Mouse (Mus musculus) left cerebral cortex, adult 2 months (tissue): ENCODE measurements around the gene Fgf11. TPM values are rescaled to one million over a fixed set of nuclear protein-coding genes. Genes with fewer than 3 reads are reported as not detected.

Experiments used
- DNase-seq, 2 experiments: peaks; one replicate each; pipeline ENCODE4 v3.0.0; 2021 to 2022; ENCODE audit warnings: low spot score in 2 of 2, mixed read lengths in 1 of 2; ENCODE audit errors: extremely low spot score in 1 of 2
- H3K27ac ChIP-seq: fragments of 200-600 bp; 2 replicates; pipeline ENCODE4 v1.8.1; 2022
- H3K4me3 ChIP-seq: fragments of 200-600 bp; 2 replicates; pipeline ENCODE4 v1.8.1; 2022
- CTCF ChIP-seq: fragments of 200-600 bp; IDR thresholded peaks from 2 replicates; pipeline ENCODE4 v1.8.1; 2022; ENCODE audit warnings: antibody characterized with exemption, mild to moderate bottlenecking, moderate library complexity
- intact Hi-C: fragments of 180-260 bp; cut with DNase I; formaldehyde crosslinking; loops from one replicate; pipeline ENCODE4 v1.15.1; 2025
- long read RNA-seq, 2 experiments: library from polyadenylated mRNA; stranded (forward); transcript quantifications; one replicate each; pipeline ENCODE4 v2.0.0; 2021; ENCODE audit warnings: borderline mapping rate in 2 of 2
- total RNA-seq, 2 experiments: library from RNA; stranded (reverse); gene quantifications; 2 replicates each; pipeline ENCODE4 v1.2.3; 2021

The Fgf11 gene
- total RNA-seq, result 10 to 100 TPM; 15.9 to 19.8 TPM
- long read RNA-seq, experiment 1, partial matches to known transcripts, result 0 of 4 reads
- long read RNA-seq, experiment 1, other reads (novel, unspliced or antisense), result 2 of 4 reads
- long read RNA-seq, experiment 2, partial matches to known transcripts, result 0 of 4 reads
- long read RNA-seq, experiment 2, other reads (novel, unspliced or antisense), result 3 of 4 reads

GRCm38 (mm10) chr11:69801379-69801977 is at the start of gene Fgf11:
Gene Fgf11 (minus strand): TSS chr11:69801857.
- intact Hi-C loops, result loop anchor here (5.0 kb wide), 1 partner anchor 76 kb away; the partner anchor contains the start of gene Tmem95
- TF ChIP-seq CTCF, result no peak
- Histone ChIP-seq H3K27ac (peak within 1 kb of the TSS; percentile 59), H3K4me3 (peak within 1 kb of the TSS; percentile 52)
- no peak for DNase-seq

DNA sequence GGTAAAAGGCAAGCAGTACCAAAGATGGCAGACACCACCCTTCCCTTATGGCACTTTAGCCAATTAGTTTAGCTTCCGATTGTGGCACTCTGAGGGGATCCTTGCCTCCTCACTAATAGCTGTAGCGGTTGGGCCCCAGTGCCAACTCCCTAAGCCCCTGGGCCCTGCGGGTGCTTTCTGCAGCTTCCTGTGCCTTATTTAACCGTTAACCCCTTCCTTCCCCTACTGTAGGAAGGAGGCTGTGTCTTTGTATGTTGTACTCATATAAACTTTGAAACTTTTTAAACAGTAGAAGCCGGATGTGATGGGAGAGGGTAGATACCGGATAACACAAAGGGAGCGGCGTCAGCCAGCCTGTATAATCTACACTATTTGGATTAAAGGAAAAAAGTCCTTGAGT is 49.1 kb upstream of the Fgf11 start:
- intact Hi-C loops, result no loop called here
- no peak for DNase-seq
- Histone ChIP-seq H3K4me3 (no peak overlapping the region), H3K27ac (no peak overlapping the region)
- TF ChIP-seq CTCF, result no peak

DNA sequence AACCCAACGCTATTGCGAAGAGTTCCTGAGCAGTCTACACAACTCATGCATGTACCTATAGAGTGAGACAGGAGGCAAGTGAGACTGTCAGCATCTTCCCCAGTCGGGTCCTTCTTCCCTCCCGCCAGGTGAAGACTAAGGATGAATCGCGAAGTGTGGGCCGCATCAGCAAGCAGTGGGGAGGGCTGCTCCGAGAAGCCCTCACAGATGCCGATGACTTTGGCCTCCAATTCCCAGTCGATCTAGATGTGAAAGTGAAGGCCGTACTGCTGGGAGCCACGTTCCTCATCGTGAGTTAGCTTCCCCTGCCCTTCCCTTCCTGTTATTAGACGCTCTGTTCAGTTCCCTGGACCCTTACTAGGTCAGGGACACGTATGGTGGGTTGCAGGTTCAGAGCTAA is 48.2 kb upstream of the Fgf11 start:
- Histone ChIP-seq H3K4me3 (no peak overlapping the region), H3K27ac (no peak overlapping the region)
- DNase-seq, result no peak
- TF ChIP-seq CTCF, result no peak
- intact Hi-C loops, result no loop called here

GRCm38 (mm10) chr11:69849128-69849527 is 47.5 kb upstream of the Fgf11 start:
- DNase-seq, result no peak
- H3K27ac ChIP-seq, result no peak overlapping the region
- TF ChIP-seq CTCF, result no peak
- no peak overlapping the region for H3K4me3 ChIP-seq
- intact Hi-C loops, result no loop called here

DNA sequence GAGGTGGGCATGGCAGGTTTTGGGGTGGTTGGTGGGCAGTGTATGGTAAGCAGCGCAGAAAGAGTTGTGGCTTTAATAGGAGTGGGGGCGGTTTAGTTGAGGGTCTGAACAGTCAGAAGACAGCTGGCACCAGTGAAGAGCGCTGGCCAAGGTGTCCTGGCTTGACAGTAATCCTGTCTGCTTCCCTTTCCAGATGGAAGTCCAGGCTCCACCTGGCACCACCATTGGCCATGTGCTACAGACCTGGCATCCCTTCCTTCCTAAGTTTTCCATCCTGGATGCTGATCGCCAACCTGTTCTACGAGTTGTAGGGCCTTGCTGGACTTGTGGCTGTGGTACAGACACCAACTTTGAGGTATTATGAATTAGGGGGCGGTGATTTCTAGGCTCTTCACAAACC is 46.4 kb upstream of the Fgf11 start:
- no peak for DNase-seq
- Histone ChIP-seq H3K27ac (no peak overlapping the region), H3K4me3 (no peak overlapping the region)
- intact Hi-C loops, result no loop called here
- no peak for TF ChIP-seq CTCF

GRCm38 (mm10) chr11:69846738-69847688 is 45.4 kb upstream of the Fgf11 start:
- intact Hi-C loops, result no loop called here
- Histone ChIP-seq H3K27ac (peak overlapping the region; percentile 88), H3K4me3 (peak overlapping the region; percentile 82)
- DNase-seq, result no peak
- TF ChIP-seq CTCF, result no peak

- Histone ChIP-seq H3K4me3 (peak within 1 kb of the TSS; percentile 82), H3K27ac (peak within 1 kb of the TSS; percentile 88)
- TF ChIP-seq CTCF, result no peak
- DNase-seq, result peak; percentile 87 to 90
- intact Hi-C loops, result no loop called here
Observed at GRCm38 (mm10) chr11:69846198-69846680, 44.6 kb upstream of the Fgf11 start, which contains the start of gene Plscr3. Gene Plscr3 (plus strand): TSS chr11:69846376.

DNA sequence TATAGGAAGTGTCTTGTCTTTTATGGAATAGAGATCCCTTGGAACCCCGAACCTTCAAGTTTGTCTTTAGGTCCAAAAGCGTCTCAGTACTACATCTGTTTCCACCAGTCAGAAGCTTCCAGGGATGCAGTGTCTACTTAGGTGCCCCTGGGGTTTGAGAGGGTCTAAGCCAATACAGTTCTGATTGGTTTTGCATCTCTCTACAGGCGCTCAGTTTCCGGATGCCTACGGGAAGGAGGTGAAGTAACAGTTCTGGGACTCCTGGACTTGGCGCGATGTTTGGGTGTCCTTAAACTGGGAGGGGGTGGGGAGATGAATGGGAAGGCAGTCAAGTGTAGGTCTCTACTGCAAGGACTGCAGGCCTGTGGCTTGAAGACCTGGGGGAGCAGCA is 37.1 kb upstream of the Fgf11 start:
- peak overlapping the region; percentile 67 for H3K4me3 ChIP-seq
- intact Hi-C loops, result loop anchor here (5.0 kb wide), 2 partner anchors 64 to 156 kb away; partner anchors contain the start of genes 2810408A11Rik, Neurl4 and Senp3
- peak overlapping the region; percentile 94 for H3K27ac ChIP-seq
- no peak for DNase-seq
- no peak for TF ChIP-seq CTCF

DNA sequence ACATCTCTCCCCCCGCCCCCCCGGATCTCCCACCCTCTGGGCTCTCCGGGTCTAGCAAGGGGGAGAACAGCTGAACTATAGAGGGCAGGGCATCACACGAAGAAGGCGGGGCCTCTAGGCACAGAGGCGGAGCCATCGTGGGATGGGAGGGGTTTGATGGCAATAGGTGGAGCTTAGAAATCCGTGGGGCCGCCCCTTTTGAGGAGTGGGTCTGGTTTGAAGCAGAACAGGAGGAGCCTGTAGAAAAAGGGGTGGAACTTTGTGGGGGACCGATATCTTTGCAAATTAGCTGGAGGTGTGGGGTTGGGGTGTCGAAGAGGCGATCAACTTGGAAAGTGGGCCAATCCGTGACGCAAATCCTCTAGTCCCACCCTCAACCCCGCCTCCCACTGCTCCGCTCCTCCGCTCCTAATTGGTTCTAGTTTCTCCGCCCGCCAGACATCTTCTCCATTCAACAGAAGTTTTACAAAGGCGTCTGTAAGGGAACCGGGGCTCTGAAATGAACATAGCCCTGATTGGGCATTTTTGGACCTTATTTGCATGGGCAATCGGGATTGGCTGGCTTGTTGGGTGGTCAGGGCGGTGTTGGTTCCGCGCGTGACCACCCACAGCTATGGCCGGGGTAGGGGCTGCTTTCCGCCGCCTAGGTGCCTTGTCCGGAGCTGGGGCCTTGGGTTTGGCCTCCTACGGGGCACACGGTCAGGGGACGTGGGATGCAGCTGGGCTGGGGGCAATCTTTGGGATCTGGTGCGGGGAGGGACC is 36.5 kb upstream of the Fgf11 start, which contains the start of gene Tmem256:
Gene Tmem256, plus strand, starts transcription at position 563 of the 762 bp plus-strand sequence.
- intact Hi-C loops, result loop anchor here (2.0 to 5.0 kb wide), 4 partner anchors 35 to 156 kb away; partner anchors contain the start of genes 2810408A11Rik, Neurl4 and Senp3
- Histone ChIP-seq H3K4me3 (peak within 1 kb of the TSS; percentile 67), H3K27ac (peak within 1 kb of the TSS; percentile 95)
- no peak for TF ChIP-seq CTCF
- DNase-seq, result peak; percentile 93 to 95

DNA sequence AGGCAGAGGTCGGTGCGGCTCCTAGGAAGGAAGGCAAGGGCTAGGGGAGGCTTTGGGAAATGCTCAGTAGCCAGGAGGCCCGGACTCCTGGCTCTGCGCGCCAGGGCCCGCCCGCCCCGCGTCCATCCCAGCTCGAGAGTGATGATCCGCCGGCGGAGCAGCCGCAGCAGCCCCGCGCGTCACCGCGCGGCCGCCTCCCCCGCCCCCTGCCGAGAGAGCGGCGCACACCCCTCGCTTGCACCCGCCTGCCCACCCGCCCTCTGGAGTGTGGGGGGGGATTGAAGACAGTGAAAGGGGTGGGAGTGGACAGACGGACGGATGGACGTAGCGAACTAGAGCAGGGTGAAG is 35.9 kb upstream of the Fgf11 start, which contains the start of gene Nlgn2:
Gene Nlgn2, minus strand, starts transcription at position 181 of the 348 bp plus-strand sequence.
- intact Hi-C loops, result loop anchor here (2.0 to 5.0 kb wide), 4 partner anchors 35 to 155 kb away; partner anchors contain the start of genes 2810408A11Rik, Neurl4 and Senp3
- Histone ChIP-seq H3K4me3 (peak within 1 kb of the TSS; percentile 67), H3K27ac (peak within 1 kb of the TSS; percentile 95)
- TF ChIP-seq CTCF, result no peak; the same call in 1 of the 2 replicates
- DNase-seq, result peak in 1 of 2 experiments; percentile 82
